Mouse (Mus musculus) bone marrow, adult 2 months (tissue): ENCODE data around the gene Dclk2.

ENCODE experiments used
- CTCF ChIP-seq: fragments of 200-500 bp; IDR thresholded peaks from 2 replicates; pipeline ENCODE4 v1.5.1; 2011; ENCODE audit warnings: low read length, control low read depth; ENCODE audit not compliant: control insufficient read depth, insufficient read depth
- POLR2A ChIP-seq: fragments of 200-500 bp; IDR thresholded peaks from 2 replicates; pipeline ENCODE4 v1.6.1; 2011; ENCODE audit warnings: low read depth, mild to moderate bottlenecking, control low read depth, low read length, borderline replicate concordance; ENCODE audit not compliant: control insufficient read depth

GRCm38 (mm10) chr3:86920343-86921083 lies at the start of gene Dclk2:
- TF ChIP-seq POLR2A (no peak; the same call in 1 of the 2 replicates), CTCF (no peak)
